Mouse (Mus musculus) frontal cortex, postnatal 36 days (tissue): ENCODE results near the gene Asic1.
A peak's percentile ranks its signal among the peaks of the same experiment; 100 is the strongest.

Experiments
- DNase-seq, 2 experiments: peaks; one replicate each; pipeline ENCODE4 v3.0.0; 2022; ENCODE audit warnings: low spot score in 2 of 2

Asic1 gene

DNA sequence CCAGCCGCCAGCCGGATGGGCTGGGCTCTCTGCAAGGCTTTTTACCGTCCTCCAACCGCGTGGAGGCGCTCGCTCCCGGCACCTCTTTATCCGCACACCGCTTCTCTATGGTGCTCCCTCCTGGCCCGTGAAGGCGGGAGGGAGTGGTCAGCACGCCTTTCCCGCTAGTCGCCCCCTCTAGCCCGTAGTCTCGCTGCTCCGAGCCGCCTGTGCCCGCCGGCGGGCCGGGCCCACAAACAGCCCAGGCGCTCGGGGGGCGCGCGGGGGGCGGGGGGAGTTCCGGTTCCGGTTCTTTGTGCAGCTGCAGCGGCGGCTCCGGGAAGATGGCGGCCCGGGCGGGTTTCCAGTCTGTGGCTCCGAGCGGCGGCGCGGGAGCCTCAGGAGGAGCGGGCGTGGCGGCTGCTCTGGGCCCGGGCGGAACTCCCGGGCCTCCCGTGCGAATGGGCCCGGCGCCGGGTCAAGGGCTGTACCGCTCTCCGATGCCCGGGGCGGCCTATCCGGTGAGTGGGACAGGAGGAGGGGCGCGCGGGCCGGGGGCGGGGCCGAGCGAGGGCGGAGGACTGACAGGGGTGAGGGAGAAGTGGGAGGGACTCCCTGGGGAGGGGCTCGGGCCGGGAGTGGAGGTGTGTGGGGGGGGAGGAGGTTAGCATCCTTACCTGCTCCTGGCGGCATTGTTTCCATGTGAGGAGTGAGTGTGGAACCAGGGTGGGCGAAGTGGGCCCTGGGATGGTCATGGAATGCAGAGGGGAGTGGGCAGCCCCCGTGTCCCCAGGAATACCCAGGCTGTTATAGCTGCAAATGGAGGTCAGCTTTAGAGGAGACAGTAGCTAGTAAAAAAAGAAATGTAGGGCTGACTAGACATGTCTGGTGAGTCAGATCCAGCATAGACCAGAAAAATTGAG is 32.1 kb downstream of the Asic1 start, which contains the start of gene Smarcd1:
Smarcd1 (plus strand) TSS at position 131 of the 902 bp plus-strand sequence.
- DNase-seq, result peak; percentile 96 to 97

GRCm38 (mm10) chr15:99703104-99703503 is 32.9 kb downstream of the Asic1 start:
- no peak for DNase-seq

DNA sequence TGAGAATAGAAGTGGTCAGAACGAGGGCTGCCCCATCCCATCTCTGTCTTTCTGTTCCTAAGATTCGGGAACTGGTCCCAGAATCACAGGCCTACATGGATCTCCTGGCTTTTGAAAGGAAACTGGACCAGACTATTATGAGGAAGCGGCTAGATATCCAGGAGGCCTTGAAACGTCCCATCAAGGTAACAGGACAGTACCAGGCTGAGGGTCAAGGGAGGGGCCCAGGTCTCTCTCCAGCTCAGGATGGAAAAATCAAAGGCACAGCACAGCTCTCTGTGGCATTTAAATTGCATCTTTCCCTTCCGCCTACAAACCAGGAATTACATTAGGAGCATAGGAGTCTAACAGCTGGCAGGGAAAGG is 33.5 kb downstream of the Asic1 start:
- DNase-seq, result peak in 1 of 2 experiments; percentile 50

DNA sequence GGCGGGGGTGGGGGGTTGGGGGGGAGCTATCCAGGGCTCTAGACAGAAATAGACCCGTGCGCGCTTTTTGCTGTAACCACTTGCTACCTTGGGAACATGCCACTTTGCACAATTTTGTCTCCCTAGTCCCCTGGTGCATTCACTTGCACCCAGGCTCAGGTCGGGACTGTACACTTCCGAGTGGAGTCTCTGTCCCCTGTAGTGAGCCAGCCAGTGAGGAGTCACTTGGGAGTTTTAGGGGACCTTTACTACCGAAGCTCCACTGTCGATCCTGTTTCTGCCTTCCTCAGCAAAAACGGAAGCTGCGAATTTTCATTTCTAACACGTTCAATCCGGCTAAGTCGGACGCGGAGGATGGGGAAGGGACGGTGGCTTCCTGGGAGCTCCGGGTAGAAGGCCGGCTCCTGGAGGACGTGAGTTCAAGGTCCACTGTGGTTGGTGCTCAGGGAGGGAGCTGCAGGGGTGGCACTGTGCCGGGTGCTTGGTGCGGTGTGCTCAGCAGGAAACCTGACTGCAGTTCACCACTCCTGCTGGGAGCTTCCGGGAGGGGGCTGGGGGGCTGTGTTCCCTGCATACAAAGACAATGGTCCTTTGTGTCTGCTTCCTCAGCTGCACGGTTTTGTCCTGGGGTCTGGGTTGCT is 34.0 kb downstream of the Asic1 start:
- DNase-seq, result peak; percentile 50 to 62

- peak; percentile 37 to 49 for DNase-seq
Observed at GRCm38 (mm10) chr15:99704881-99705280, 34.7 kb downstream of the Asic1 start.

DNA sequence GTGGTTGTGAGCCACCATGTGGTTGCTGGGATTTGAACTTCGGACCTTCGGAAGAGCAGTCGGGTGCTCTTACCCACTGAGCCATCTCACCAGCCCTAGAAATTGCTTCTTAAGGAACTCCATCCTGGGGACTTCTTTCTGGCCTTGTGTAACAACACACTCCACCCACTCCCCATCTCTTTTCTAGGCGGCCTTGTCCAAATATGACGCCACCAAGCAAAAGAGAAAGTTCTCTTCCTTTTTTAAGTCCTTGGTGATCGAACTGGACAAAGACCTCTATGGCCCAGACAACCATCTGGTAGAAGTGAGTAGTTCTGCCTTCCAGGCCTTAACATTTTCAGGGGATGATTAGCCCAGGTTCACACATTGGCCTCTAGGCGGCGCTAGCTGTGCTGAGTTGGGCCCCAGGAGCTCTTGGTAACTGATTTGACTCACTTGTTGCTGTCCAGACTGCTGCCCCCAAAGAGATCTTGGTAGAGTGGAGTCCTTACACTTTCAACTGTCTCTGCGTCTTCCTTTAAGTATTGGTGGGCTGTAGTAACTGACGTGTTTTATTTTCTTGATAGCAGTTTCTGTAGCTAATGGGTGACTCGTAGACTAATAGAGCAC is 35.4 kb downstream of the Asic1 start, which contains the start of gene Gm17349:
Gm17349 (minus strand) TSS at position 51 of the 609 bp plus-strand sequence.
- DNase-seq, result peak; percentile 67

GRCm38 (mm10) chr15:99708176-99708575 is 38.0 kb downstream of the Asic1 start:
- no peak for DNase-seq

- DNase-seq, result no peak
Observed at GRCm38 (mm10) chr15:99710221-99711190, 40.3 kb downstream of the Asic1 start.

GRCm38 (mm10) chr15:99711491-99711890 is 41.3 kb downstream of the Asic1 start:
- no peak for DNase-seq

GRCm38 (mm10) chr15:99712666-99713559 is 42.7 kb downstream of the Asic1 start:
- no peak for DNase-seq

GRCm38 (mm10) chr15:99713569-99713968 is 43.4 kb downstream of the Asic1 start:
- no peak for DNase-seq

GRCm38 (mm10) chr15:99714206-99714605 is 44.0 kb downstream of the Asic1 start:
- no peak for DNase-seq

DNA sequence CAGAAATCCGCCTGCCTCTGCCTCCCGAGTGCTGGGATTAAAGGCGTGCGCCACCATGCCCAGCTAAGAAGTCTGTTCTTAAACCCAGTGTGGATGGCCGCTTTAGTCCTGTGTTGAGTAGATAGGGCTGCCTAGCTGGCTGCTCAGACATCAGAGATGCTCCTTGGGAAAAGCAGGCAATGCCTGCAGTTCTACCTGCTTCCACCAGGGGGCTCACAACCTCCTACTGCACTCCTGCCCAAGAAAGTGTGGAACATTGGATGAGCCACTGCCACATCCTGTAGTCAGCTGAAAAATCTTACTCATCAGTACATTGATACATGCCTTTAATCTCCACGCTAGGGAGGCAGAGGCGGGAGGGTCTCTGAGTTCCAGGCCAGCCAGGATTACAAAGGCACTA is 44.7 kb downstream of the Asic1 start:
- DNase-seq, result peak; percentile 80 to 93

- peak; percentile 76 to 77 for DNase-seq
Observed at GRCm38 (mm10) chr15:99715361-99715865, 45.2 kb downstream of the Asic1 start.

DNA sequence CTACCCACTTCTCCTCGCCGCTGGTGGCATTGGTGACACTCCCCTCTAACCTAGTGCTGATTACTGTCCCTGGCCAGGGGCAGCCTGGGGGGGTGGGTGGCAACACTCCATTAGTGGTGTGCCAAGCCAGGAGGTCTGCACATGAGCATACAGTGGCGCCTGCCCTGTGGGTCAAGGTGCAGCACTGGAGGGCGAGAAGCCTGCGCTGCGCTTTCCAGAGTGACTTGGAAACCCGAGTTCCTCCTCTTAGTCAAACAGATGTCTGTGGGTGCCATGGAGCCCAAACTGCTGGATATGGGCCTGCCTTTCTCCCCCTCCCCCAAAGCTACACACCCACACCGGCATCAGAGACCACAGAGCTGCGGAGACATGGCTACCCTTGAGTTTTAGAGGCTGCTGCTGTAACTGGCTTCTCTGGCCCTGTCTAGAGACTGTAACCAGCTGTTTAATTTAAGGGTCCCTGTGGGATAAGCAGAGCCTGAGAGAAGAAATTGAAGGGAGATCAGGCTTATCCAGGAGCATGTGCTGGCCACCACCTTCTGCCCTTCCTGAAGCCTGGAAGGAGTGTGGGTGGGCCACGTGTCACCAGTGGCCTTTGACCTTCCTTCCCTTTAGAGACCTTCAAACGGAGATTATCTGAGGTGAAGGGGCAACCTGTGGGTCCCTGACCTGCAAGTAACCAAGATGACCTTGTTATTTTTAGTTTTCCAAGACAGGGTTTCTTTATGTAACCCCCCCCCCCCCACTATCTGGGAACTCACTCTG is 46.0 kb downstream of the Asic1 start:
- DNase-seq, result peak; percentile 48 to 56

DNA sequence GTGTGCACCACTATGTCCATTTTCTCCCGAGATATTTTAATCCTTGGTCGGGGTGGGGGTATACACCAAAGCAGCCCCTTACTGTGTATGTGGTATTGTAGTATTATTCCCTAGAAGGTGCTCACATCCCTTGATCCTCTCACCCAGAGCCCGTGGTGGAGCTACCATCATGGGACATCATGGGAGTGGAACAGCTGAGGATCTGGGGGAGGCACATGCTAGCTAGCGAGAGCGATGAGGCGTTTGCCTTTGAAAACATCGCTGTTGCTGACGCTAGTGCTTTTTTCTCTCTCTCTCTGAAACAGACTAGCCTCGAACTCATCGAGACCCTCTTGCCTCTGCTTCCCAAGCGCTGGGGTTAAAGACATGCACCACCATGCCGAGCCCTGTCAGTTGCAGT is 46.6 kb downstream of the Asic1 start:
- peak in 1 of 2 experiments; percentile 53 for DNase-seq

- DNase-seq, result peak; percentile 67 to 72
Observed at GRCm38 (mm10) chr15:99717386-99718334, 47.5 kb downstream of the Asic1 start, which contains the start of gene Gpd1. Gpd1 (plus strand) TSS chr15:99717515.

- DNase-seq, result no peak
Observed at GRCm38 (mm10) chr15:99718461-99719021, 48.4 kb downstream of the Asic1 start.
